Mouse (Mus musculus) testis, adult 2 months (tissue): ENCODE data around the gene Muc13.

Source experiments
- CTCF ChIP-seq: fragments of 200-500 bp; IDR thresholded peaks from 2 replicates; pipeline ENCODE4 v1.5.1; 2012; ENCODE audit warnings: low read depth, mild to moderate bottlenecking, inconsistent platforms, low read length, moderate library complexity; ENCODE audit not compliant: control insufficient read depth, insufficient read depth, insufficient replicate concordance
- POLR2A ChIP-seq: fragments of 200-500 bp; IDR thresholded peaks from 2 replicates; pipeline ENCODE4 v1.6.1; 2012; ENCODE audit warnings: low read depth, mild to moderate bottlenecking, inconsistent platforms, low read length, moderate library complexity; ENCODE audit not compliant: control insufficient read depth

GRCm38 (mm10) chr16:33793846-33794791 is at the start of gene Muc13:
- TF ChIP-seq POLR2A = no peak
- TF ChIP-seq CTCF = no peak
